Mouse (Mus musculus): ENCODE results near the gene Fam107b. TPM values are rescaled to one million over a fixed set of nuclear protein-coding genes. Genes with fewer than 3 reads are reported as not detected.

Fam107b gene
- polyA plus RNA-seq, 1 experiment from 2014 or later: 20.5 TPM

- H3K4me2 ChIP-seq (replicated peaks; ENCODE audit: low read depth, low read length): no peak overlapping the region
- no peak for ATAC-seq
- H3K36me3 ChIP-seq (ENCODE audit: insufficient read depth, low read length): no peaks in the 10 kb centered on the region
- H3K4me3 ChIP-seq (ENCODE audit: low read depth, low read length): no peak overlapping the region
- H3K4me1 ChIP-seq (ENCODE audit: insufficient read depth, low read depth, low read length): 0 out of 2 replicates have a peak, but pooled peaks cover 3% of the 10 kb centered on the region
- no peak overlapping the region for H3K9ac ChIP-seq (replicated peaks; ENCODE audit: low read depth)
- H3K9me3 ChIP-seq (ENCODE audit: low read length): no peaks in the 10 kb centered on the region
- H3K27ac ChIP-seq (ENCODE audit: low read length): no peak overlapping the region
- WGBS: 59% methylated on average over 5 of the region's 5 CpGs
- no peak for DNase-seq (ENCODE audit: low spot score)
- TF ChIP-seq CTCF (IDR thresholded peaks at IDR 0.05): no peak
- no peak for TF ChIP-seq EP300 (IDR thresholded peaks at IDR 0.05)
- no peaks in the 10 kb centered on the region for H3K27me3 ChIP-seq (replicated peaks; ENCODE audit: insufficient read depth, low read length)
Measured at GRCm38 (mm10) chr2:3683343-3683742, 113.1 kb downstream of the Fam107b start.

GRCm38 (mm10) chr2:3683751-3684229 is 113.5 kb downstream of the Fam107b start:
- TF ChIP-seq CTCF (IDR thresholded peaks at IDR 0.05) (no peak), EP300 (IDR thresholded peaks at IDR 0.05) (no peak)
- ATAC-seq (no peak), DNase-seq (ENCODE audit: low spot score) (no peak)
- no peak overlapping the region for H3K27ac ChIP-seq (ENCODE audit: low read length)
- H3K9me3 ChIP-seq (ENCODE audit: low read length): no peaks in the 10 kb centered on the region
- no peak overlapping the region for H3K9ac ChIP-seq (replicated peaks; ENCODE audit: low read depth)
- no peaks in the 10 kb centered on the region for H3K27me3 ChIP-seq (replicated peaks; ENCODE audit: insufficient read depth, low read length)
- no peak overlapping the region for H3K4me2 ChIP-seq (replicated peaks; ENCODE audit: low read depth, low read length)
- 0 out of 2 replicates have a peak, but pooled peaks cover 3% of the 10 kb centered on the region for H3K4me1 ChIP-seq (ENCODE audit: insufficient read depth, low read depth, low read length)
- no peak overlapping the region for H3K4me3 ChIP-seq (ENCODE audit: low read depth, low read length)
- WGBS: 38% methylated on average over 6 of the region's 6 CpGs
- no peaks in the 10 kb centered on the region for H3K36me3 ChIP-seq (ENCODE audit: insufficient read depth, low read length)

- no peaks in the 10 kb centered on the region for H3K9me3 ChIP-seq (ENCODE audit: low read length)
- 71% methylated on average over 4 of the region's 4 CpGs for WGBS
- DNase-seq (ENCODE audit: low spot score) (no peak), ATAC-seq (no peak)
- no peak overlapping the region for H3K4me3 ChIP-seq (ENCODE audit: low read depth, low read length)
- TF ChIP-seq CTCF (IDR thresholded peaks at IDR 0.05) (no peak), EP300 (IDR thresholded peaks at IDR 0.05) (no peak)
- no peak overlapping the region for H3K27ac ChIP-seq (ENCODE audit: low read length)
- no peaks in the 10 kb centered on the region for H3K36me3 ChIP-seq (ENCODE audit: insufficient read depth, low read length)
- no peak overlapping the region for H3K4me2 ChIP-seq (replicated peaks; ENCODE audit: low read depth, low read length)
- H3K9ac ChIP-seq (replicated peaks; ENCODE audit: low read depth): no peak overlapping the region
- no peaks in the 10 kb centered on the region for H3K4me1 ChIP-seq (ENCODE audit: insufficient read depth, low read depth, low read length)
- no peaks in the 10 kb centered on the region for H3K27me3 ChIP-seq (replicated peaks; ENCODE audit: insufficient read depth, low read length)
Measured at GRCm38 (mm10) chr2:3690221-3690620, 119.9 kb downstream of the Fam107b start.

GRCm38 (mm10) chr2:3692833-3693232 is 122.5 kb downstream of the Fam107b start:
- no peak overlapping the region for H3K27ac ChIP-seq (ENCODE audit: low read length)
- H3K4me2 ChIP-seq (replicated peaks; ENCODE audit: low read depth, low read length): no peak overlapping the region
- no peaks in the 10 kb centered on the region for H3K27me3 ChIP-seq (replicated peaks; ENCODE audit: insufficient read depth, low read length)
- no peaks in the 10 kb centered on the region for H3K9me3 ChIP-seq (ENCODE audit: low read length)
- H3K36me3 ChIP-seq (ENCODE audit: insufficient read depth, low read length): no peaks in the 10 kb centered on the region
- H3K4me3 ChIP-seq (ENCODE audit: low read depth, low read length): no peak overlapping the region
- no peaks in the 10 kb centered on the region for H3K4me1 ChIP-seq (ENCODE audit: insufficient read depth, low read depth, low read length)
- WGBS: 60% methylated on average over 2 of the region's 2 CpGs
- ATAC-seq (no peak), DNase-seq (ENCODE audit: low spot score) (no peak)
- H3K9ac ChIP-seq (replicated peaks; ENCODE audit: low read depth): no peak overlapping the region
- TF ChIP-seq EP300 (IDR thresholded peaks at IDR 0.05): no peak
- no peak for TF ChIP-seq CTCF (IDR thresholded peaks at IDR 0.05)

- H3K36me3 ChIP-seq (ENCODE audit: insufficient read depth, low read length): no peaks in the 10 kb centered on the region
- H3K4me3 ChIP-seq (ENCODE audit: low read depth, low read length): no peak overlapping the region
- H3K9ac ChIP-seq (replicated peaks; ENCODE audit: low read depth): no peak overlapping the region
- H3K4me2 ChIP-seq (replicated peaks; ENCODE audit: low read depth, low read length): no peak overlapping the region
- DNase-seq (ENCODE audit: low spot score): no peak
- no peak for ATAC-seq
- H3K27ac ChIP-seq (ENCODE audit: low read length): no peak overlapping the region
- WGBS: 69% methylated on average over 5 of the region's 5 CpGs
- H3K27me3 ChIP-seq (replicated peaks; ENCODE audit: insufficient read depth, low read length): no peaks in the 10 kb centered on the region
- no peaks in the 10 kb centered on the region for H3K9me3 ChIP-seq (ENCODE audit: low read length)
- no peaks in the 10 kb centered on the region for H3K4me1 ChIP-seq (ENCODE audit: insufficient read depth, low read depth, low read length)
- TF ChIP-seq CTCF (IDR thresholded peaks at IDR 0.05) (no peak), EP300 (IDR thresholded peaks at IDR 0.05) (no peak)
Measured at GRCm38 (mm10) chr2:3695900-3696299, 125.6 kb downstream of the Fam107b start.

GRCm38 (mm10) chr2:3700368-3700767 is 130.1 kb downstream of the Fam107b start:
- WGBS: 35% methylated on average over 1 of the region's 1 CpGs
- no peak for DNase-seq (ENCODE audit: low spot score)
- TF ChIP-seq CTCF (IDR thresholded peaks at IDR 0.05): no peak
- no peak for TF ChIP-seq EP300 (IDR thresholded peaks at IDR 0.05)
- Histone ChIP-seq H3K4me1 (ENCODE audit: insufficient read depth, low read depth, low read length) (no peaks in the 10 kb centered on the region), H3K9me3 (ENCODE audit: low read length) (no peaks in the 10 kb centered on the region), H3K4me3 (ENCODE audit: low read depth, low read length) (no peak overlapping the region), H3K9ac (replicated peaks; ENCODE audit: low read depth) (no peak overlapping the region), H3K27ac (ENCODE audit: low read length) (no peak overlapping the region), H3K27me3 (replicated peaks; ENCODE audit: insufficient read depth, low read length) (no peaks in the 10 kb centered on the region), H3K4me2 (replicated peaks; ENCODE audit: low read depth, low read length) (no peak overlapping the region), H3K36me3 (ENCODE audit: insufficient read depth, low read length) (no peaks in the 10 kb centered on the region)
- no peak for ATAC-seq

Measured in lung, postnatal 0 days (tissue).